Mouse (Mus musculus): Measurements from ENCODE around the gene Thap4. TPM values are rescaled to one million over a fixed set of nuclear protein-coding genes. Genes with fewer than 3 reads are reported as not detected.
"Not testable (repeated sequence)": the region's sequence is repeated elsewhere in the genome, so short reads cannot be mapped to it uniquely, and the experiment has no call there.

Gene Thap4
- total and polyA plus RNA-seq, 3 experiments = 35.8 to 52.4 (median 50.2) TPM

- no peak for TF ChIP-seq TCF12 (IDR thresholded peaks at IDR 0.05; ENCODE audit: low read depth, low read length)
- no peak for TF ChIP-seq POLR2AphosphoS2 (IDR thresholded peaks at IDR 0.05; ENCODE audit: low read depth, low read length)
- TF ChIP-seq MXI1 (IDR thresholded peaks at IDR 0.05; ENCODE audit: low read depth, low read length) = no peak
- TF ChIP-seq MEF2A (IDR thresholded peaks at IDR 0.05; ENCODE audit: borderline replicate concordance, low read depth, low read length) = no peak
- TF ChIP-seq SMC3 (IDR thresholded peaks at IDR 0.05; ENCODE audit: low read depth, low read length) = no peak
- no peak for TF ChIP-seq ZC3H11A (IDR thresholded peaks at IDR 0.05; ENCODE audit: low read depth, low read length)
- TF ChIP-seq JUND (conservative IDR thresholded peaks at IDR 0.05; ENCODE audit: low read depth, low read length) = no peak
- in situ Hi-C loops (cut with MboI; ENCODE audit: low pct_ligation_motif_present, low pct_unique_long_range_greater_than_20kb, low sequenced_read_pairs) (no loop called here), dilution Hi-C loops (cut with MboI; ENCODE audit: extremely low pct_ligation_motif_present, extremely low pct_unique_long_range_greater_than_20kb, low sequenced_read_pairs) (no loop called here)
- Histone ChIP-seq H3K36me3 (replicated peaks in 1 of 2; ENCODE audit: control insufficient read depth in 1 of 2, insufficient read depth in 1 of 2, low read length in 1 of 2) (no peaks in the 10 kb centered on the region), H3K79me2 (replicated peaks; ENCODE audit: control insufficient read depth, extremely low read depth, insufficient read depth, poor library complexity, severe bottlenecking) (no peaks in the 10 kb centered on the region), H3K9ac (ENCODE audit: insufficient read depth, low read depth) (no peak overlapping the region), H3K9me3 (replicated peaks; ENCODE audit: low read length) (no peaks in the 10 kb centered on the region), H3K4me3 (replicated peaks in 1 of 3; ENCODE audit: low read depth in 2 of 3, low read length in 2 of 3, poor library complexity in 1 of 3) (no peak overlapping the region), H3K27me3 (replicated peaks) (no peaks in the 10 kb centered on the region), H3K4me1 (ENCODE audit: control insufficient read depth in 1 of 2, insufficient read depth in 2 of 2) (peaks cover 5 to 11% of the 10 kb centered on the region in 2 experiments; a peak in 3 of 4 replicates), H3K4me2 (ENCODE audit: insufficient read depth, low read depth, poor library complexity, severe bottlenecking) (no peak overlapping the region), H3K27ac (ENCODE audit: insufficient read depth, low read depth) (no peak overlapping the region)
- DNase-seq (ENCODE audit: extremely low read depth) = peak; percentile 42
These were observed 86.8 kb downstream of the Thap4 start for GRCm38 (mm10) chr1:93667760-93668400.

GRCm38 (mm10) chr1:93658559-93658958 lies 96.1 kb downstream of the Thap4 start, which contains the start of gene Stk25:
Stk25 (minus strand) TSS chr1:93658659.
- H3K36me3 ChIP-seq (replicated peaks in 1 of 2; ENCODE audit: control insufficient read depth in 1 of 2, insufficient read depth in 1 of 2, low read length in 1 of 2); H3K9ac ChIP-seq (ENCODE audit: insufficient read depth, low read depth); H3K79me2 ChIP-seq (replicated peaks; ENCODE audit: control insufficient read depth, extremely low read depth, insufficient read depth, poor library complexity, severe bottlenecking); H3K4me2 ChIP-seq (ENCODE audit: insufficient read depth, low read depth, poor library complexity, severe bottlenecking); H3K27ac ChIP-seq (ENCODE audit: insufficient read depth, low read depth); H3K9me3 ChIP-seq (replicated peaks; ENCODE audit: low read length); H3K4me1 ChIP-seq (ENCODE audit: control insufficient read depth in 1 of 2, insufficient read depth in 2 of 2); H3K4me3 ChIP-seq (replicated peaks in 1 of 3; ENCODE audit: low read depth in 2 of 3, low read length in 2 of 3, poor library complexity in 1 of 3); in situ Hi-C loops (cut with MboI; ENCODE audit: low pct_ligation_motif_present, low pct_unique_long_range_greater_than_20kb, low sequenced_read_pairs); H3K27me3 ChIP-seq (replicated peaks); dilution Hi-C loops (cut with MboI; ENCODE audit: extremely low pct_ligation_motif_present, extremely low pct_unique_long_range_greater_than_20kb, low sequenced_read_pairs); DNase-seq (ENCODE audit: extremely low read depth): not testable (repeated sequence)

- Histone ChIP-seq H3K36me3 (replicated peaks in 1 of 2; ENCODE audit: control insufficient read depth in 1 of 2, insufficient read depth in 1 of 2, low read length in 1 of 2) (no peaks in the 10 kb centered on the region), H3K9me3 (replicated peaks; ENCODE audit: low read length) (no peaks in the 10 kb centered on the region), H3K4me2 (ENCODE audit: insufficient read depth, low read depth, poor library complexity, severe bottlenecking) (no peak overlapping the region), H3K9ac (ENCODE audit: insufficient read depth, low read depth) (no peak overlapping the region), H3K79me2 (replicated peaks; ENCODE audit: control insufficient read depth, extremely low read depth, insufficient read depth, poor library complexity, severe bottlenecking) (no peaks in the 10 kb centered on the region), H3K4me1 (ENCODE audit: control insufficient read depth in 1 of 2, insufficient read depth in 2 of 2) (no peaks in the 10 kb centered on the region), H3K27ac (ENCODE audit: insufficient read depth, low read depth) (no peak overlapping the region), H3K4me3 (replicated peaks in 1 of 3; ENCODE audit: low read depth in 2 of 3, low read length in 2 of 3, poor library complexity in 1 of 3) (no peak overlapping the region), H3K27me3 (replicated peaks) (peaks cover 6% of the 10 kb centered on the region)
- no peak for DNase-seq (ENCODE audit: extremely low read depth)
- TF ChIP-seq USF1 (IDR thresholded peaks at IDR 0.05; ENCODE audit: low read depth, low read length) (no peak), MEF2A (IDR thresholded peaks at IDR 0.05; ENCODE audit: borderline replicate concordance, low read depth, low read length) (no peak), KAT2A (IDR thresholded peaks at IDR 0.05; ENCODE audit: insufficient replicate concordance, low read length) (no peak), JUN (IDR thresholded peaks at IDR 0.05; ENCODE audit: insufficient read depth, low read depth, low read length) (no peak), EP300 (IDR thresholded peaks at IDR 0.05; ENCODE audit: low read length) (no peak), UBTF (IDR thresholded peaks at IDR 0.05; ENCODE audit: low read depth, low read length) (no peak)
- dilution Hi-C loops (cut with MboI; ENCODE audit: extremely low pct_ligation_motif_present, extremely low pct_unique_long_range_greater_than_20kb, low sequenced_read_pairs) = no loop called here
- in situ Hi-C loops (cut with MboI; ENCODE audit: low pct_ligation_motif_present, low pct_unique_long_range_greater_than_20kb, low sequenced_read_pairs) = no loop called here
These were observed 97.7 kb downstream of the Thap4 start for GRCm38 (mm10) chr1:93657025-93657360.
